Mouse (Mus musculus) forebrain, embryonic 11.5 days (tissue): ENCODE data around the gene Sufu. TPM values are rescaled to one million over a fixed set of nuclear protein-coding genes. Genes with fewer than 3 reads are reported as not detected.
A peak's percentile ranks its signal among the peaks of the same experiment; 100 is the strongest.

Experiments
- ATAC-seq: fragments of 200-750 bp; cut with Nextera tagmentation; replicated peaks from 2 replicates; pipeline ENCODE4 v1.8.0; 2017; ENCODE audit warnings: moderate TSS enrichment; ENCODE audit not compliant: low FRiP score
- DNase-seq: peaks from one replicate; pipeline ENCODE4 v3.0.0-alpha.2; 2017; ENCODE audit warnings: low spot score
- H3K27ac ChIP-seq: fragments of 300-500 bp; sonication (generic); 2 replicates; pipeline ENCODE4 v1.5.1; 2014; ENCODE audit warnings: low read depth, low read length
- H3K27me3 ChIP-seq: fragments of 300-500 bp; sonication (generic); 2 replicates; pipeline ENCODE4 v1.6.1; 2014; ENCODE audit warnings: mild to moderate bottlenecking, low read length, mixed read lengths; ENCODE audit not compliant: control insufficient read depth, insufficient read depth
- H3K36me3 ChIP-seq: fragments of 300-500 bp; sonication (generic); 2 replicates; pipeline ENCODE4 v1.6.1; 2014; ENCODE audit warnings: mild to moderate bottlenecking, low read length, moderate library complexity, mixed read lengths; ENCODE audit not compliant: control insufficient read depth, insufficient read depth
- H3K4me1 ChIP-seq: fragments of 300-500 bp; sonication (generic); replicated peaks from 2 replicates; pipeline ENCODE4 v1.6.1; 2014; ENCODE audit warnings: low read length, mixed read lengths; ENCODE audit not compliant: control insufficient read depth, insufficient read depth
- H3K4me2 ChIP-seq: fragments of 300-500 bp; sonication (generic); 2 replicates; pipeline ENCODE4 v1.6.1; 2014; ENCODE audit warnings: low read depth, mild to moderate bottlenecking, low read length, moderate library complexity, mixed read lengths; ENCODE audit not compliant: severe bottlenecking
- H3K4me3 ChIP-seq: fragments of 300-500 bp; sonication (generic); 2 replicates; pipeline ENCODE4 v1.5.1; 2014; ENCODE audit warnings: low read depth, low read length
- H3K9ac ChIP-seq: fragments of 300-500 bp; sonication (generic); 2 replicates; pipeline ENCODE4 v1.6.1; 2014; ENCODE audit warnings: low read length
- H3K9me3 ChIP-seq: fragments of 300-500 bp; sonication (generic); 2 replicates; pipeline ENCODE4 v1.6.1; 2016; ENCODE audit warnings: low read length, mixed read lengths; ENCODE audit not compliant: control insufficient read depth
- WGBS: fragments of 180-500 bp; shearing (Covaris S2); extraction: QIAGEN DNeasy Blood & Tissue Kit; methylation state at CpG from one replicate; pipeline ENCODE4 v1.1.7; 2014; 5-methylcytosine and 5-hydroxymethylcytosine counted together
- polyA plus RNA-seq: library from polyadenylated mRNA; unstranded; fragments of >200 nt; fragmentation: Nextera tagmentation; extraction: Ambion mirVana; gene quantifications from 2 replicates; pipeline ENCODE4 v1.2.1, GENCODE M21; 2014

The Sufu gene
- polyA plus RNA-seq, 1 experiment from 2014 or later, result 48.6 TPM

- H3K36me3 ChIP-seq, result no peaks in the 10 kb centered on the region
- no peaks in the 10 kb centered on the region for H3K9me3 ChIP-seq
- 5% methylated on average over 8 of the region's 8 CpGs for WGBS
- DNase-seq, result no peak
- no peak overlapping the region for H3K4me3 ChIP-seq
- H3K27me3 ChIP-seq, result no peaks in the 10 kb centered on the region
- H3K9ac ChIP-seq, result peak overlapping the region; percentile 57; the same call in 1 of the 2 replicates
- 0 out of 2 replicates have a peak overlapping the region, but pooled peaks have one; percentile 22 for H3K4me2 ChIP-seq
- peak overlapping the region; percentile 89 for H3K27ac ChIP-seq
- no peak for ATAC-seq
- H3K4me1 ChIP-seq, result peaks cover 65% of the 10 kb centered on the region
These were observed 133.8 kb downstream of the Sufu start for GRCm38 (mm10) chr19:46530449-46530990.

DNA sequence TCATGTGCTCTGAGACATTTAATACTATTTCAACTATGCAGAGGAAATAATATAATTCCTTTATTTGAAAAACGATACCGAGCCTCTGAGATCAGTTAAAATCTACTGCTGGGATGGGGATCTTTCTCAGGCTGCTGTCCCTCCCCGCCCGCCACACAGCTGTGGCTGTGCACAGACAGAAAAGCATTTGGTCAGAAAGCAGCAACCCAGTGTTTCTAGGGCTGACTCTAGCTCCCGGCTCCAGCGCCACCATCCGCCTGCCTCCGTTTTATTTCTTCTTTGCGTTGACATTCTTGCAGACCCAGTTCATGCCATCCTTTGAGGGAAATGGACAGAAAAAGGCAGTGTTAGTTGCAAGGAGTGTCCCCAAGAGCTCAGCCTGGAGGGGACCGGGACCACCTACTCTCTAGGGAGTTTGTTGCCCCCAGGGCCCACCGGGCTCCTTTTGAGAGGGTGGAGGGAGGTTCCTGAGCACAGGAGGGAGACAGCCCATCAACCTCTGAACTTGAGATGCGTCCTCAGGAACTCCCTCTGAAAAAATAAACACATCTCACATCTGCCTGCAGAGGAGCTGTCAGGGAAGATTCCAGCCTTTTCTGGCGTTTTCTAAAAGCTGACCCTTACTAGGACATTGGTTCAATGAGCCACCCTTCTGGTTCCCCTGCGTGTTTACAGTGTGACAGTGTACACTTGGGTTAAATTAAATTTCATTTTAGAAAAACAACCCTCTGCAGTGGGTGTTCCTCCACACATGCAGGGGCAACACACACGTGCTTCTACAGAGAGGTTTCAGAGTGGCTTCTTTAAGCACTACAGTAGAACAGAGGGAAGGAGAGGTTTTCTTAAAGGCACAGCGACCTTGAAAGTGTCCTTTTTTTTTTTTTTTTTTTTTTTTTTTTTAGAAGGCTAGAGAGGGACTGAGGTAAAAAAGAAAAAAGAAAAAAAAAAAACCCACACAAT lies 134.7 kb downstream of the Sufu start:
- no peaks in the 10 kb centered on the region for H3K36me3 ChIP-seq
- peaks cover 61% of the 10 kb centered on the region for H3K4me1 ChIP-seq
- ATAC-seq, result no peak
- H3K27me3 ChIP-seq, result no peaks in the 10 kb centered on the region
- no peak overlapping the region for H3K4me3 ChIP-seq
- 0 out of 2 replicates have a peak overlapping the region, but pooled peaks have one; percentile 5 for H3K4me2 ChIP-seq
- H3K27ac ChIP-seq, result peak overlapping the region; percentile 89
- no peak for DNase-seq
- H3K9ac ChIP-seq, result peak overlapping the region; percentile 57
- H3K9me3 ChIP-seq, result no peaks in the 10 kb centered on the region
- 6% methylated on average over 16 of the region's 16 CpGs for WGBS

DNA sequence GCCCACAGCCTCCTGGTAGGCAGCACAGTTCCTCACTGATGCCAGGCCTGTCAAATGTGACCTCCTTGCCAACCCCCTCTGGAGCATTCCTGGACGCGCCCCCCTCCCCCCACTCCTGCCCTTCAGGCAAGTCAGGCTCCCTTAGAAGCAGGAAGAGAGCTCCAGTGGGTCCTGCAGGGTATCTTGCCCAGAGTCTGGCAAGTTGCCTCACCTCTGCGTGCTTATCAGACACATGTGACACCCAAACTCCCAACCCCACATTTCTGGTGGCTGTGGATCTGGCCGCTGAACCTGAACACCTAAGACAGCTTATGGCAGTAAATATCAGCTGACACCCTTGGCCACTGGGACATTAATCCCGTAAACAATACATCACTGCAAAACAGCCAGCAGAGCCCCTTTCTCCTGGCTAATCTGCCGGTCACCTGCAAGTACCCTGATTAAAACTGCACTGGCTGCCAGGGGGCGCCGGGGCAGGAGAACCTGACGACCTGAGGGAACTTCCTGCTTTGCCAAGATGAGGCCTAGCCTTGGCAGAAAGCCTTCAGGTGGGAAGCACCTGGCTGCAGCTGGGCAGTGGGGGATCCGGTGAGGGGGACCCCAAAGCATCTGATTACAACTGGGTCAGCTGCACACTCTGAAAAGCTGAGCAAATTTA lies 135.5 kb downstream of the Sufu start:
- H3K4me2 ChIP-seq, result peak overlapping the region; percentile 5; the same call in 1 of the 2 replicates
- no peaks in the 10 kb centered on the region for H3K36me3 ChIP-seq
- no peaks in the 10 kb centered on the region for H3K27me3 ChIP-seq
- peak overlapping the region; percentile 27; the same call in 1 of the 2 replicates for H3K9ac ChIP-seq
- 0 out of 2 replicates have a peak overlapping the region, but pooled peaks have one; percentile 4 for H3K27ac ChIP-seq
- DNase-seq (peak; percentile 64), ATAC-seq (no peak)
- peaks cover 57% of the 10 kb centered on the region for H3K4me1 ChIP-seq
- H3K4me3 ChIP-seq, result no peak overlapping the region
- no peaks in the 10 kb centered on the region for H3K9me3 ChIP-seq
- WGBS, result 4% methylated on average over 10 of the region's 10 CpGs

DNA sequence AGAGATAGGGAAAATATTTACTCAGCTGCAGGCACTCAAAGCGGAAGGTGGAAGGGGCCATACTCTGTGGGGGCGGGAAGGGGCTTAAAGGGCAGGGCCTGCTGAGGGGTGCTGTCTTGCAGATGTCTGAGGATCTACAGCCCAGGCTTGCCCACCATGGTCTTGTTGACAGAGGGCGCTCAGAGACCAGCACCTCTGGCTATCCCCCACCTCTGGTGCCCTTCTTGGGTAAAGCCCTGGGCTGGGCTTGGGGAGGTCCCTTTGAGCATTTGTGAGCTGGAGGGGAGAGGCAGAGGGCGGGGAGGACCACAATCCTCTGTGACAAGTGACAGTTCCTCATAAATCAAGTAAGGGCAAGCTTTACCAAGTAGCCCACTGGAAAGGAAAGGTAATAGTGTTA lies 136.4 kb downstream of the Sufu start:
- Histone ChIP-seq H3K9me3 (no peaks in the 10 kb centered on the region), H3K27ac (no peak overlapping the region), H3K4me3 (no peak overlapping the region), H3K9ac (no peak overlapping the region), H3K4me1 (peaks cover 50% of the 10 kb centered on the region), H3K4me2 (no peak overlapping the region), H3K27me3 (no peaks in the 10 kb centered on the region), H3K36me3 (no peaks in the 10 kb centered on the region)
- DNase-seq (no peak), ATAC-seq (no peak)
- WGBS, result 40% methylated on average over 4 of the region's 4 CpGs

- ATAC-seq, result no peak
- DNase-seq, result no peak
- H3K27me3 ChIP-seq, result no peaks in the 10 kb centered on the region
- H3K36me3 ChIP-seq, result no peaks in the 10 kb centered on the region
- H3K4me1 ChIP-seq, result peaks cover 45% of the 10 kb centered on the region
- no peak overlapping the region for H3K4me3 ChIP-seq
- no peak overlapping the region for H3K27ac ChIP-seq
- WGBS, result 63% methylated on average over 5 of the region's 5 CpGs
- no peaks in the 10 kb centered on the region for H3K9me3 ChIP-seq
- H3K4me2 ChIP-seq, result no peak overlapping the region
- no peak overlapping the region for H3K9ac ChIP-seq
These were observed 136.8 kb downstream of the Sufu start for GRCm38 (mm10) chr19:46533525-46533924.

DNA sequence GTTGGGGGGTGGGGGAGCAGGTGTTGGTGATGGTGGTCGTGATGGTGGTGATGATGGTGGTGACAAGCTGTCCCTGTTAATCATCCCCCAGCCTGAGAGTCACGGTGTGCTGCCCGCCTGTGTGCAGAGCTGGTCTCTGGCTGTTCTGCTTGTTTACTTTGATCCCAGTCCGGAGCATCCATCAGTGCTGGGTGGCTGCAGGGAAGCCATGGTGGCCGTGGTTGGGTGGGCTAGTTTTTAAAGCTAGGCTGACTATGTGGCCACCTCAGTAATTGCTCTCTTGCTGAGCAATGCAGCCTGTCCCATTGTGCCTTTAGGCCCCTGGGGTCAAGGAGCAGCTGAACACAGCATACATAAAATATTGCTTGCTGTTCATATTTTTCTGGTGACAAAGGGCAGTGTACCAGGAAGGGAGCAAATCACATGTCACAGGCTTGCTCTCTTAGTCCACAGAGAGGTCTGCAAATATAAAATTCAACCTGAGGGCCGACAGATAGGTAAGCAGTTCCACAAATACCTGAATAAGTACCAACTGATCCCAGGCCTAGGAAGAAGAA lies 137.9 kb downstream of the Sufu start:
- H3K36me3 ChIP-seq, result no peaks in the 10 kb centered on the region
- H3K27me3 ChIP-seq, result no peaks in the 10 kb centered on the region
- WGBS, result 72% methylated on average over 6 of the region's 6 CpGs
- no peak overlapping the region for H3K27ac ChIP-seq
- no peak overlapping the region for H3K9ac ChIP-seq
- no peak overlapping the region for H3K4me2 ChIP-seq
- DNase-seq (no peak), ATAC-seq (no peak)
- H3K9me3 ChIP-seq, result no peaks in the 10 kb centered on the region
- H3K4me3 ChIP-seq, result no peak overlapping the region
- H3K4me1 ChIP-seq, result peaks cover 34% of the 10 kb centered on the region

GRCm38 (mm10) chr19:46537357-46537756 lies 140.7 kb downstream of the Sufu start:
- 91% methylated on average over 9 of the region's 9 CpGs for WGBS
- ATAC-seq (no peak), DNase-seq (no peak)
- H3K27me3 ChIP-seq, result no peaks in the 10 kb centered on the region
- no peak overlapping the region for H3K9ac ChIP-seq
- peaks cover 9% of the 10 kb centered on the region for H3K4me1 ChIP-seq
- no peak overlapping the region for H3K27ac ChIP-seq
- no peak overlapping the region for H3K4me3 ChIP-seq
- no peaks in the 10 kb centered on the region for H3K9me3 ChIP-seq
- H3K4me2 ChIP-seq, result no peak overlapping the region
- no peaks in the 10 kb centered on the region for H3K36me3 ChIP-seq

DNA sequence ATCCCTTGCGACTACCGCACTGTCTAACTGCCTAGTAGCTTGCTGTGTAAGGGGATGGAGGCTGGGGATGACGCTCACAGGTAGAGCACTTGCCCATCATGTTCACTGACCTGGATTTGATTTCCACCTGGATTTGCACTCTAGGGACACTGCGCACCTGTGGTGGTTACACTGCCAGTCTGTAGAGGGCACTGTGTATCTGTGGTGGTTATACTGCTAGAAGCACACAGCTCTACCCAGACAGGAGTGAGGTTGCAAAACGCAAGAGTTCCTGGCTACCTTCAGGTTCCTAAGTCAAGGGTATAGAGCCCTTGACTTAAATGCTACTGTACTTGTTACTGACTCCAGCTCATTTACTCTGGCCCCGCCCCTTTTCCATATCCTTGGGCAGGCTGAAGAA lies 141.5 kb downstream of the Sufu start:
- DNase-seq (no peak), ATAC-seq (no peak)
- WGBS, result 90% methylated on average over 6 of the region's 6 CpGs
- Histone ChIP-seq H3K4me1 (peaks cover 2% of the 10 kb centered on the region; the same call in 1 of the 2 replicates), H3K27ac (no peak overlapping the region), H3K9ac (no peak overlapping the region), H3K9me3 (no peaks in the 10 kb centered on the region), H3K4me2 (no peak overlapping the region), H3K4me3 (no peak overlapping the region), H3K27me3 (no peaks in the 10 kb centered on the region), H3K36me3 (no peaks in the 10 kb centered on the region)
